Mouse (Mus musculus): ENCODE results near the gene Cbln3. TPM values are rescaled to one million over a fixed set of nuclear protein-coding genes. Genes with fewer than 3 reads are reported as not detected.

The Cbln3 gene
- polyA plus RNA-seq, 1 experiment from 2014 or later = 0.16 TPM

DNA sequence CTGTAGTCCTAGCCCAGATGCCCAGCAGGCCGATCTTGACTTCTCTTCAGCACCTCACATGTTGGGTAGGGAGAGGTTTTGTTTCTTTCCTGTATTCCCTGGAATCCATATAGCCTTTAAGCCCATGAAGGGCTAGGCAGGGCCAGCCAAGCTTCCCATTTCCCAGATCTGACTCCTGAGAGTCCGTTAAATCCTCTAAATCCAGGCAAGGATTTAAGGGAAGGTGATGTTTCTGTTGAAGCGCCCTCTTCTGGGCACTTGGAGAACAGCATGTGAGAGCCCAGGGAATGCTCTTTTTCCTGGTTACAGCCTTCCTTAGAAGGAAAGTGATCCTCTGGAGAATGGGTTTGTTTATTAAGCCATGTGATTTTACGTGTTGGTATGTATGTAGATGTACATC lies 17.2 kb downstream of the Cbln3 start:
- no peak overlapping the region for H3K4me3 ChIP-seq (ENCODE audit: low read depth, low read length)
- no peak overlapping the region for H3K9ac ChIP-seq (ENCODE audit: low read depth, low read length)
- peaks cover 70% of the 10 kb centered on the region for H3K36me3 ChIP-seq (ENCODE audit: control insufficient read depth, insufficient read depth)
- no peaks in the 10 kb centered on the region for H3K4me1 ChIP-seq (replicated peaks; ENCODE audit: control insufficient read depth, insufficient read depth, low read length)
- no peaks in the 10 kb centered on the region for H3K27me3 ChIP-seq (replicated peaks; ENCODE audit: control insufficient read depth, insufficient read depth, low read length)
- 32% methylated on average over 4 of the region's 4 CpGs for WGBS
- H3K4me2 ChIP-seq (replicated peaks; ENCODE audit: low read depth) = no peak overlapping the region
- H3K9me3 ChIP-seq (ENCODE audit: control insufficient read depth) = no peaks in the 10 kb centered on the region
- no peak overlapping the region for H3K27ac ChIP-seq (ENCODE audit: low read depth, low read length)
- no peak for ATAC-seq
- TF ChIP-seq CTCF (IDR thresholded peaks at IDR 0.05; ENCODE audit: low read depth) = peak; percentile 86

DNA sequence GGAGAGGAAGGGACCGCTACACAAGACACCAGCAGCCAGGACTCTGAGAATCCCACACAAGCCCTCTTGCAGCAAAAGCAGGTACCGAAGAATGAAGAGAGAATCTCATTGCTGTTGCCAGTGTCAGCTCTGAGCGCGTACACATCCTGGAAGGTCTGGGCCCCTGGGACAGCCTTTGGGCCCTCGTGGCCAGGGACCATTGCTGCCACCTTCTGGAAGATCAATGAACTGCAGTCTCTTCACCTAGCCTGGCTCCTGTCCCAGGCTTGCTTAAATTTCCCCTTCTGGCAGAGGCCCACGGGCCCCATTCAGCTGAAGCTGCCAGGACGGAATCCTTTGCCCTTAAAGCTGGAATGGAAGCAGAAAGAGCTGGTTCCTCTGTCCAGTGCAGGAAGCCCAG lies 20.4 kb downstream of the Cbln3 start:
- Histone ChIP-seq H3K4me1 (replicated peaks; ENCODE audit: control insufficient read depth, insufficient read depth, low read length) (no peaks in the 10 kb centered on the region), H3K9me3 (ENCODE audit: control insufficient read depth) (no peaks in the 10 kb centered on the region), H3K27me3 (replicated peaks; ENCODE audit: control insufficient read depth, insufficient read depth, low read length) (no peaks in the 10 kb centered on the region), H3K4me2 (replicated peaks; ENCODE audit: low read depth) (no peak overlapping the region), H3K4me3 (ENCODE audit: low read depth, low read length) (no peak overlapping the region), H3K9ac (ENCODE audit: low read depth, low read length) (no peak overlapping the region), H3K27ac (ENCODE audit: low read depth, low read length) (no peak overlapping the region), H3K36me3 (ENCODE audit: control insufficient read depth, insufficient read depth) (peaks cover 41% of the 10 kb centered on the region)
- peak; percentile 61; the same call in 1 of the 2 replicates for ATAC-seq
- TF ChIP-seq CTCF (IDR thresholded peaks at IDR 0.05; ENCODE audit: low read depth) = peak; percentile 99
- WGBS = 30% methylated on average over 7 of the region's 7 CpGs

DNA sequence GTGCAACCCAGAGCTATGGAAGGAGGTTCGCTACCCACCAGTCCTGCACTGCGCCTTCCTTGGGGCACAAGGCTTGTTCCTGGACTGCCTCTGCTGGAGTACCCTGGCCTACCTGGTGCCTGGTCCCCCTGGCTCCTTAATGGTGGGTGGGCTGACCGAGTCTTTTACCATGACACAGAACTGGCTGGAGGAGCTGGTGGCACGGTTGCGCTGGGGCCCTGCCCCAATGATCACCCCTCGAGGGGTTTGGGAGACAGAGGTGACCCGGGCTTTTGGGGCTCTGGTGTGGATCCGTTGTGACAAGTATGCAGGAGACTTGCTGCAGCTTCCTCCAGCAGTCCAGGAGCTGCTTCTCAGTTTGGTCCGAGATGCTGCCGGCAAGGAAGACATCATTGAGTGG lies 21.2 kb downstream of the Cbln3 start:
- no peak overlapping the region for H3K9ac ChIP-seq (ENCODE audit: low read depth, low read length)
- no peak for TF ChIP-seq CTCF (IDR thresholded peaks at IDR 0.05; ENCODE audit: low read depth)
- WGBS = 90% methylated on average over 9 of the region's 10 CpGs
- no peak for ATAC-seq
- H3K4me3 ChIP-seq (ENCODE audit: low read depth, low read length) = no peak overlapping the region
- no peak overlapping the region for H3K4me2 ChIP-seq (replicated peaks; ENCODE audit: low read depth)
- no peaks in the 10 kb centered on the region for H3K27me3 ChIP-seq (replicated peaks; ENCODE audit: control insufficient read depth, insufficient read depth, low read length)
- H3K4me1 ChIP-seq (replicated peaks; ENCODE audit: control insufficient read depth, insufficient read depth, low read length) = no peaks in the 10 kb centered on the region
- no peaks in the 10 kb centered on the region for H3K9me3 ChIP-seq (ENCODE audit: control insufficient read depth)
- peaks cover 33% of the 10 kb centered on the region for H3K36me3 ChIP-seq (ENCODE audit: control insufficient read depth, insufficient read depth)
- H3K27ac ChIP-seq (ENCODE audit: low read depth, low read length) = no peak overlapping the region

DNA sequence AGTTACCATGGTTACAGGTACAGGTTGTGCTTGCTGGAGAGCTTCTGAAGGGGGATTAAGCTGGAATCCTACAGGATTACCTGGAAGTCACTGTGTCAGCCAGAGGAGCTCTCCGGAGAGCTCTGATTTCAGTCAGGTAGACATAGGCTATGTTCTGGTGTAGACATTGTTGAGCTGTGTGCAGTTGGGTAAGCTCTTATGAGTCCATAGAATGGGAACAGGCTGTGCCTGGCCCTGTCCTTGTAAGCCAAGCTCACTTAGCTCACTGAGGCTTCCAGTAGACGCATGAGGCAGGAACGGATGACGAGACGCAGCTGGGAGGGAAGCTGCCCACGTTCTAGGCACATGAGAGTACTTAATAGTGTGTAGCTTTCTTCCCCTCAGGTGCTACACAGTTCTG lies 22.0 kb downstream of the Cbln3 start:
- Histone ChIP-seq H3K27me3 (replicated peaks; ENCODE audit: control insufficient read depth, insufficient read depth, low read length) (no peaks in the 10 kb centered on the region), H3K4me1 (replicated peaks; ENCODE audit: control insufficient read depth, insufficient read depth, low read length) (no peaks in the 10 kb centered on the region), H3K36me3 (ENCODE audit: control insufficient read depth, insufficient read depth) (peaks cover 29% of the 10 kb centered on the region), H3K4me2 (replicated peaks; ENCODE audit: low read depth) (no peak overlapping the region), H3K4me3 (ENCODE audit: low read depth, low read length) (no peak overlapping the region), H3K27ac (ENCODE audit: low read depth, low read length) (no peak overlapping the region), H3K9me3 (ENCODE audit: control insufficient read depth) (no peaks in the 10 kb centered on the region), H3K9ac (ENCODE audit: low read depth, low read length) (no peak overlapping the region)
- no peak for TF ChIP-seq CTCF (IDR thresholded peaks at IDR 0.05; ENCODE audit: low read depth)
- 66% methylated on average over 6 of the region's 6 CpGs for WGBS
- no peak for ATAC-seq

DNA sequence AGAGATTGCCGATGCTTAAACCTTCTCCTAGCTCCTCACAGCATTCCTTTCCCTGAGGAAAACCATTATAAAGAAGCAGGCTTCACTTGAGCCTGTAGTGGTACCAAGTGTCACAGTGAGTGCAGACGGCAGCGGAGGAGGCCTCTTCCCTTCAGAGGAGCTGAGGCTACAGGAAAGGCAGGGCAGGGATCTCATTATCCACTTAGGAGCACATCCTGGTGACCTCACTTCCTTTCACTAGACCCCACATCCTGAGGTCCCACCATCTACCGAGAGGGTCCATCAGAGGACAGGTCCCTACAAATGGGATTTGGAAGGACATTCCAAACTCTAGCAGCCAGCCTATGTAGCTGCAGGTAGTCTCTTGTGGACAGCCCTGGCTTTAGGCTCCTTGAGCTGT lies 26.6 kb downstream of the Cbln3 start:
- ATAC-seq = no peak
- Histone ChIP-seq H3K9ac (ENCODE audit: low read depth, low read length) (no peak overlapping the region), H3K36me3 (ENCODE audit: control insufficient read depth, insufficient read depth) (no peaks in the 10 kb centered on the region), H3K4me3 (ENCODE audit: low read depth, low read length) (no peak overlapping the region), H3K27me3 (replicated peaks; ENCODE audit: control insufficient read depth, insufficient read depth, low read length) (no peaks in the 10 kb centered on the region), H3K4me2 (replicated peaks; ENCODE audit: low read depth) (no peak overlapping the region; the same call in 1 of the 2 replicates), H3K9me3 (ENCODE audit: control insufficient read depth) (no peaks in the 10 kb centered on the region), H3K4me1 (replicated peaks; ENCODE audit: control insufficient read depth, insufficient read depth, low read length) (0 out of 2 replicates have a peak, but pooled peaks cover 8% of the 10 kb centered on the region), H3K27ac (ENCODE audit: low read depth, low read length) (no peak overlapping the region)
- 51% methylated on average over 4 of the region's 4 CpGs for WGBS
- no peak for TF ChIP-seq CTCF (IDR thresholded peaks at IDR 0.05; ENCODE audit: low read depth)

DNA sequence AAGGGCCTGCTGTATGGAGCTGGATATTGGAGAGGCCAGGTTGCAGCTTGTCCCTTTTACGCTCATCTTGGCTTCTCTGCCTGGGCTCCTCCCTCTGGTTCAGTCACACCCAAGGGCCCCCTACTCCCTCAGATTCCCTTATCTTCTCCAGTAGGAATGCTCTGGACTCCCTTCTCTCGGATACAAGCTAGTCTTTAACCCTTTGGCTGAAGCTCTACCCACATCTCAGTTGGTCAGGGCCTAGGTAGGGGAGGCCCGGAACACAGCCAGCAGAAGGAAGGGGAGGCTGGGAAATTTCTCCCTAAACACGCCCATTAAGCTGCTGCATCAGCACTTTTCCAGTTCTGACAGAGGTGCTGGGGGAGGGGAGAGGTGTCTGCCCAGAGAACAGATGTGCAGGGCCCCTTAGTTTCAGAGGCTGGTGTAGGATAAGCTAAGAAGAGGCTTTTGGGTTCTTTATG lies 29.1 kb downstream of the Cbln3 start:
- peak overlapping the region; percentile 55 for H3K9ac ChIP-seq (ENCODE audit: low read depth, low read length)
- H3K4me3 ChIP-seq (ENCODE audit: low read depth, low read length) = peak overlapping the region; percentile 57
- no peaks in the 10 kb centered on the region for H3K27me3 ChIP-seq (replicated peaks; ENCODE audit: control insufficient read depth, insufficient read depth, low read length)
- WGBS = 4% methylated on average over 4 of the region's 4 CpGs
- no peaks in the 10 kb centered on the region for H3K9me3 ChIP-seq (ENCODE audit: control insufficient read depth)
- 0 out of 2 replicates have a peak, but pooled peaks cover 8% of the 10 kb centered on the region for H3K4me1 ChIP-seq (replicated peaks; ENCODE audit: control insufficient read depth, insufficient read depth, low read length)
- peak overlapping the region; percentile 79 for H3K27ac ChIP-seq (ENCODE audit: low read depth, low read length)
- ATAC-seq = peak; percentile 17; the same call in 1 of the 2 replicates
- no peaks in the 10 kb centered on the region for H3K36me3 ChIP-seq (ENCODE audit: control insufficient read depth, insufficient read depth)
- no peak for TF ChIP-seq CTCF (IDR thresholded peaks at IDR 0.05; ENCODE audit: low read depth)
- peak overlapping the region; percentile 96 for H3K4me2 ChIP-seq (replicated peaks; ENCODE audit: low read depth)
